Mouse (Mus musculus) urinary bladder, postnatal 25 days (tissue): ENCODE data around the gene Frem2.
A peak's percentile ranks its signal among the peaks of the same experiment; 100 is the strongest.

ENCODE experiments used
- DNase-seq: peaks from one replicate; pipeline ENCODE4 v3.0.0; 2022; ENCODE audit warnings: low spot score

Frem2 gene

GRCm38 (mm10) chr3:53555031-53555952, 101.9 kb downstream of the Frem2 start:
- no peak for DNase-seq

GRCm38 (mm10) chr3:53552691-53553090, 104.5 kb downstream of the Frem2 start:
- no peak for DNase-seq

- no peak for DNase-seq
These were observed 125.1 kb downstream of the Frem2 start for GRCm38 (mm10) chr3:53532091-53532490.

GRCm38 (mm10) chr3:53530305-53530704, 126.8 kb downstream of the Frem2 start:
- DNase-seq: no peak

- peak; percentile 64 for DNase-seq
These were observed 131.4 kb downstream of the Frem2 start for GRCm38 (mm10) chr3:53525737-53526136.

GRCm38 (mm10) chr3:53522794-53523193, 134.4 kb downstream of the Frem2 start:
- no peak for DNase-seq

- no peak for DNase-seq
These were observed 142.7 kb downstream of the Frem2 start for GRCm38 (mm10) chr3:53514221-53515065.

GRCm38 (mm10) chr3:53513096-53513495, 144.1 kb downstream of the Frem2 start:
- DNase-seq: no peak

GRCm38 (mm10) chr3:53502428-53502827, 154.7 kb downstream of the Frem2 start:
- no peak for DNase-seq

- DNase-seq: no peak
These were observed 158.7 kb downstream of the Frem2 start for GRCm38 (mm10) chr3:53498351-53498905.

- no peak for DNase-seq
These were observed 168.8 kb downstream of the Frem2 start, which contains the start of gene Stoml3 for GRCm38 (mm10) chr3:53488353-53488752. Gene Stoml3 (plus strand): TSS chr3:53488653.

- DNase-seq: no peak
These were observed 170.1 kb downstream of the Frem2 start for GRCm38 (mm10) chr3:53486996-53487576.

GRCm38 (mm10) chr3:53486561-53486960, 170.6 kb downstream of the Frem2 start:
- DNase-seq: no peak

GRCm38 (mm10) chr3:53483414-53484059, 173.6 kb downstream of the Frem2 start:
- DNase-seq: no peak

GRCm38 (mm10) chr3:53478419-53479046, 178.6 kb downstream of the Frem2 start:
- no peak for DNase-seq

GRCm38 (mm10) chr3:53477468-53477867, 179.7 kb downstream of the Frem2 start:
- DNase-seq: no peak

GRCm38 (mm10) chr3:53475889-53476288, 181.3 kb downstream of the Frem2 start:
- no peak for DNase-seq

GRCm38 (mm10) chr3:53474179-53474578, 183.0 kb downstream of the Frem2 start:
- no peak for DNase-seq

- DNase-seq: no peak
These were observed 185.1 kb downstream of the Frem2 start for GRCm38 (mm10) chr3:53472061-53472460.

GRCm38 (mm10) chr3:53469650-53470049, 187.5 kb downstream of the Frem2 start:
- DNase-seq: no peak

GRCm38 (mm10) chr3:53467356-53467755, 189.8 kb downstream of the Frem2 start:
- DNase-seq: no peak
